Mouse (Mus musculus) midbrain, embryonic 14.5 days (tissue): ENCODE measurements around the gene Itpripl2. TPM values are rescaled to one million over a fixed set of nuclear protein-coding genes. Genes with fewer than 3 reads are reported as not detected.

ENCODE experiments used
- ATAC-seq: fragments of 200-750 bp; cut with Nextera tagmentation; 2 replicates; pipeline ENCODE4 v1.8.0; 2017; ENCODE audit warnings: moderate number of reproducible peaks, moderate library complexity; ENCODE audit not compliant: low FRiP score, low TSS enrichment
- DNase-seq: peaks from one replicate; pipeline ENCODE4 v3.0.0-alpha.2; 2015
- H3K27ac ChIP-seq: fragments of 300-500 bp; sonication (generic); replicated peaks from 2 replicates; pipeline ENCODE4 v1.5.1; 2014; ENCODE audit warnings: mild to moderate bottlenecking, low read depth, low read length, moderate library complexity
- H3K27me3 ChIP-seq: fragments of 300-500 bp; sonication (generic); 2 replicates; pipeline ENCODE4 v1.6.1; 2014; ENCODE audit warnings: low read length, control low read depth, mixed read lengths; ENCODE audit not compliant: control insufficient read depth, insufficient read depth
- H3K36me3 ChIP-seq: fragments of 300-500 bp; sonication (generic); 2 replicates; pipeline ENCODE4 v1.6.1; 2014; ENCODE audit warnings: low read length, control low read depth; ENCODE audit not compliant: control insufficient read depth, insufficient read depth
- H3K4me1 ChIP-seq: fragments of 300-500 bp; sonication (generic); 2 replicates; pipeline ENCODE4 v1.6.1; 2014; ENCODE audit warnings: mild to moderate bottlenecking, antibody characterized with exemption, low read length, control low read depth; ENCODE audit not compliant: control insufficient read depth, insufficient read depth
- H3K4me2 ChIP-seq: fragments of 300-500 bp; sonication (generic); 2 replicates; pipeline ENCODE4 v1.6.1; 2014; ENCODE audit warnings: mild to moderate bottlenecking, low read length, moderate library complexity
- H3K4me3 ChIP-seq: fragments of 300-500 bp; sonication (generic); replicated peaks from 2 replicates; pipeline ENCODE4 v1.5.1; 2014; ENCODE audit warnings: low read depth, low read length
- H3K9ac ChIP-seq: fragments of 300-500 bp; sonication (generic); replicated peaks from 2 replicates; pipeline ENCODE4 v1.6.1; 2014; ENCODE audit warnings: mild to moderate bottlenecking, low read length, moderate library complexity
- H3K9me3 ChIP-seq: fragments of 300-500 bp; sonication (generic); 2 replicates; pipeline ENCODE4 v1.6.1; 2016; ENCODE audit warnings: low read length, control low read depth, mixed read lengths; ENCODE audit not compliant: control insufficient read depth
- WGBS: fragments of 180-500 bp; shearing (Covaris S2); extraction: QIAGEN DNeasy Blood & Tissue Kit; methylation state at CpG from one replicate; pipeline ENCODE4 v1.1.7; 2014; 5-methylcytosine and 5-hydroxymethylcytosine counted together
- polyA plus RNA-seq: library from polyadenylated mRNA; unstranded; fragments of >200 nt; fragmentation: Nextera tagmentation; extraction: Ambion mirVana; gene quantifications from 2 replicates; pipeline ENCODE4 v1.2.1, GENCODE M21; 2014

Itpripl2 gene
- polyA plus RNA-seq, 1 experiment from 2014 or later: 0.63 TPM

DNA sequence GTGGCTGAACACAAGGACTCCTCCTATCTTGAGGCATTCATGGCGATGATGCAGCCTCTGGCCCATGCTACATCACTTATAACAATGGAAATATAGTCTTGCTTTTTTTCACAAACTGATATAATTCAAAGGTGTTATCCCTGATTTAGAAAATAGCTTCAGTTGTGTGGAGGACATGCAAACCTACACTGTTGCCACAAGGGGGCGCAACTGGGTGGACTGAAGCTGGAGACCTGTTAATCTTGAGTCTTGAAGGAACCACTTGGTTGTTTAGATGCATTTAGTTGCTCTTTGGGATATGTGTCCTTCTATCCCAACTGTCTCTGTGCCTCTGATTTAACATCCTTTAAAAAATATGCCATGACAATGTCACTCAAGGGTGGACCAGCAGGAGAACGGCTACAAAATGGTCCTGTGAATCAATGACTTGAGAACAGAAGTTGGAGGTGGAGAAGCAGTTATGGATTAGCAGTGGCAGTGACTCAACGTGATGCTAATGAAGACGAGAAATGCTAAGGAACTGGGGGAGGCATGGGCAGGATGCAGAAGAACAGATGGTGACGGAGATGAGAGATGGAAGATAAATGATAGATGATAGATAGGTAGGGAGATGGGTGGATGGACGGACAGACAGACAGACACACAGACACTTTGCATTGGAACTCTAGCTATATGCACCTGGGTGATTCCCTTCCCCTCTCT lies 54.5 kb downstream of the Itpripl2 start:
- no peaks in the 10 kb centered on the region for H3K27me3 ChIP-seq
- no peaks in the 10 kb centered on the region for H3K9me3 ChIP-seq
- H3K4me1 ChIP-seq: no peaks in the 10 kb centered on the region
- DNase-seq: peak; percentile 20
- H3K4me2 ChIP-seq: no peak overlapping the region
- no peak for ATAC-seq
- no peaks in the 10 kb centered on the region for H3K36me3 ChIP-seq
- H3K9ac ChIP-seq: no peak overlapping the region
- no peak overlapping the region for H3K27ac ChIP-seq
- no peak overlapping the region for H3K4me3 ChIP-seq
- 63% methylated on average over 7 of the region's 7 CpGs for WGBS

Other genes with a start within 250 kb of the Itpripl2 start
- gene Smg1, start 248.3 kb downstream of the Itpripl2 start, polyA plus RNA-seq: 31.7 and 38.4 TPM in 2 replicates
- 12.4 and 13.1 TPM in 2 replicates for gene Syt17, start 43.8 kb downstream of the Itpripl2 start, polyA plus RNA-seq
- 93.7 and 103 TPM in 2 replicates for gene Coq7, start 41.4 kb upstream of the Itpripl2 start, polyA plus RNA-seq
- gene Tmc7, start 92.8 kb upstream of the Itpripl2 start, polyA plus RNA-seq: 4.3 and 5.9 TPM in 2 replicates
- 0.15 and 0.28 TPM in 2 replicates for gene Tmc5, start 105.3 kb upstream of the Itpripl2 start, polyA plus RNA-seq
- gene Gde1, start 213.8 kb upstream of the Itpripl2 start, polyA plus RNA-seq: 200 and 209 TPM in 2 replicates
- gene Ccp110, start 220.6 kb upstream of the Itpripl2 start, polyA plus RNA-seq: 17.4 and 20.1 TPM in 2 replicates
- gene Vps35l, start 248.3 kb upstream of the Itpripl2 start, polyA plus RNA-seq: 83.6 and 101 TPM in 2 replicates